Mouse (Mus musculus): ENCODE measurements around the gene Rbsn. TPM values are rescaled to one million over a fixed set of nuclear protein-coding genes. Genes with fewer than 3 reads are reported as not detected.

Rbsn gene
- polyA plus RNA-seq (2014; fragmentation: Nextera tagmentation; extraction: Ambion mirVana): 18.5 and 19.9 TPM in 2 replicates

DNA sequence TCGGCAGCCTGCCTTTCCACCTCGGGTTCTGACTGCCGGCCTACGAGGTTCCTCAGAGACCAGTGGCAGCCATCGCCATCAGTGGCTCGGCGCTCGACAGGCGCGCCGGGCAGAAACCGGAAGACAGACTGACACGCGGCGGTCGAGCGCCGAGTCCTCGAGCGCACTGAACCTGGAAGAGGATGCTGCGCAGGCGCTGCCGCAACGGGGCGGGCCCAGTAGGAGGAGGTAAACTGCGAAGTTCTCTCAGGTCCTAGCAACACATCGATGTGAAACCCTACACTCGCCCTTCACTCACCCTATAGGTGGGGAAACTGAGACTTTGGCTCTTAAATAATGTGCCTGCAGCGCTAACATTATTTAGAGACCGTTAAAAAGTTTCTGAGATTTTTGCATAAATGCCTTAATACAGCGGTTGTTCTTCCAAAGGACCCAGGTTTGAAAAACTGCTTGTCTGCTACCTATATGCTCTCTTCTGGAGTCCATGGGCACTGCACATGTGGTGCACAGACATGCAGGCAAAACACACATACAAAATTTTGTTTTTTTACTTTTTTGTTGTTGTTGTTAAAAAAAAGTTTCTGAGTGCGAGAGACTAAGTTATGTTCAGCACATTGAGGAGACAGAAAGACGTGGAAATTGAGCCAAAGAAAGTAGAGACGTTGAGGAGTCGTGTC lies at the start of gene Rbsn:
Gene Rbsn, minus strand, starts transcription at position 153 of the 677 bp plus-strand sequence.
- Histone ChIP-seq H3K27me3 (ENCODE audit: insufficient read depth, low read length) (no peaks in the 10 kb centered on the region), H3K36me3 (ENCODE audit: insufficient read depth) (0 out of 2 replicates have a peak, but pooled peaks cover 3% of the 10 kb centered on the region), H3K4me3 (ENCODE audit: low read depth, low read length) (peak within 1 kb of the TSS; percentile 93), H3K27ac (ENCODE audit: low read depth) (peak within 1 kb of the TSS; percentile 76; the same call in 1 of the 2 replicates), H3K4me2 (peak within 1 kb of the TSS; percentile 96), H3K9me3 (ENCODE audit: low read depth, low read length) (no peaks in the 10 kb centered on the region), H3K9ac (peak within 1 kb of the TSS; percentile 91), H3K4me1 (ENCODE audit: insufficient read depth) (peaks cover 8% of the 10 kb centered on the region; the same call in 1 of the 2 replicates)
- 10% methylated on average over 35 of the region's 35 CpGs for WGBS
- ATAC-seq (ENCODE audit: insufficient read depth) (peak; percentile 96), DNase-seq (peak; percentile 98)
- TF ChIP-seq CTCF (IDR thresholded peaks at IDR 0.05; ENCODE audit: low read depth): peak; percentile 40

GRCm38 (mm10) chr6:92261162-92261843 lies 46.6 kb upstream of the Rbsn start:
- DNase-seq (no peak), ATAC-seq (ENCODE audit: insufficient read depth) (no peak)
- H3K36me3 ChIP-seq (ENCODE audit: insufficient read depth): no peaks in the 10 kb centered on the region
- no peak for TF ChIP-seq CTCF (IDR thresholded peaks at IDR 0.05; ENCODE audit: low read depth)
- no peak overlapping the region for H3K4me3 ChIP-seq (ENCODE audit: low read depth, low read length)
- H3K4me2 ChIP-seq: no peak overlapping the region
- no peaks in the 10 kb centered on the region for H3K4me1 ChIP-seq (ENCODE audit: insufficient read depth)
- H3K27ac ChIP-seq (ENCODE audit: low read depth): no peak overlapping the region
- H3K9ac ChIP-seq: no peak overlapping the region
- H3K27me3 ChIP-seq (ENCODE audit: insufficient read depth, low read length): 0 out of 2 replicates have a peak, but pooled peaks cover 2% of the 10 kb centered on the region
- H3K9me3 ChIP-seq (ENCODE audit: low read depth, low read length): no peaks in the 10 kb centered on the region
- WGBS: 70% methylated on average over 4 of the region's 4 CpGs

GRCm38 (mm10) chr6:92255346-92255745 lies 40.6 kb upstream of the Rbsn start:
- DNase-seq (no peak), ATAC-seq (ENCODE audit: insufficient read depth) (no peak)
- no peaks in the 10 kb centered on the region for H3K36me3 ChIP-seq (ENCODE audit: insufficient read depth)
- no peak overlapping the region for H3K4me3 ChIP-seq (ENCODE audit: low read depth, low read length)
- peaks cover 4% of the 10 kb centered on the region; the same call in 1 of the 2 replicates for H3K9me3 ChIP-seq (ENCODE audit: low read depth, low read length)
- H3K27ac ChIP-seq (ENCODE audit: low read depth): no peak overlapping the region
- H3K4me1 ChIP-seq (ENCODE audit: insufficient read depth): no peaks in the 10 kb centered on the region
- no peaks in the 10 kb centered on the region for H3K27me3 ChIP-seq (ENCODE audit: insufficient read depth, low read length)
- H3K4me2 ChIP-seq: no peak overlapping the region
- TF ChIP-seq CTCF (IDR thresholded peaks at IDR 0.05; ENCODE audit: low read depth): 0 out of 2 replicates have a peak, but pooled peaks have one; percentile 5
- no peak overlapping the region for H3K9ac ChIP-seq

GRCm38 (mm10) chr6:92253253-92253870 lies 38.6 kb upstream of the Rbsn start:
- Histone ChIP-seq H3K4me2 (no peak overlapping the region), H3K27ac (ENCODE audit: low read depth) (no peak overlapping the region), H3K4me3 (ENCODE audit: low read depth, low read length) (no peak overlapping the region), H3K4me1 (ENCODE audit: insufficient read depth) (no peaks in the 10 kb centered on the region), H3K9me3 (ENCODE audit: low read depth, low read length) (peaks cover 4% of the 10 kb centered on the region; the same call in 1 of the 2 replicates), H3K36me3 (ENCODE audit: insufficient read depth) (no peaks in the 10 kb centered on the region), H3K9ac (no peak overlapping the region), H3K27me3 (ENCODE audit: insufficient read depth, low read length) (no peaks in the 10 kb centered on the region)
- no peak for TF ChIP-seq CTCF (IDR thresholded peaks at IDR 0.05; ENCODE audit: low read depth)
- 67% methylated on average over 3 of the region's 3 CpGs for WGBS
- ATAC-seq (ENCODE audit: insufficient read depth): peak; percentile 41; the same call in 1 of the 2 replicates
- DNase-seq: peak; percentile 32

DNA sequence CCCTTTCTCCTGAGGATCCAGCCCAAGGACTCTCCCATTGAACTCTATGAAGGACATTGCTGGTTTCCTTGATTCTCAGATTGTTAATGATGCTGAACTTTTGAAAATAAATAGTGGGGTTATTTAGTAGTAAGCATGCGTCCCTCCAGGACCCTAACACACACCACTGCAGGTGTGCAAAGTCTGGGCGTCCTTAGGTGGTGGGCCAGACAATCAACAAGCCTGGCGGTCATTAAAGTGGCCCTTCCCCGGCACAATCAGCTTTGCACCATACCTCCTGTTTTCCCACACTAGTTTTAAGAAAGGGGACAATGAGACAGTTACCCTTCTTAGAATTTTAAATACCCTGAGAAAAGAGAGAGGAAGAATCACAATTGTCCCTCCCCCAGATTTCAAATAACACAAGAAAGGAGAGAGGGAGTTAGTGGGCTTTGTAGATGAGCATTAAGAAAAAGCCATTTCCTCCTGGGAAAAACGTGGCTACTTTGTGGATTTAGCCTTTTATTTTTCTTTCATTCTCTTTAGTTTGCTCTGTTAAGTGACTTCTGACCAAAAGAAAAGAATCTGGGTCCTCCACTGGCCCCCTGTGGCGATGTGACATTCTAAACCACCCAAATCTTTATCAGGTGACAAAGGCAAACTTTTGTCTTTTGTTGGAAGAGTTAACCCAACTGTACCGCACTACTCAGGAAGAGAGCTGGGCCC lies 32.6 kb upstream of the Rbsn start:
- no peak for TF ChIP-seq CTCF (IDR thresholded peaks at IDR 0.05; ENCODE audit: low read depth)
- no peak overlapping the region for H3K4me3 ChIP-seq (ENCODE audit: low read depth, low read length)
- no peak for ATAC-seq (ENCODE audit: insufficient read depth)
- no peaks in the 10 kb centered on the region for H3K4me1 ChIP-seq (ENCODE audit: insufficient read depth)
- H3K27ac ChIP-seq (ENCODE audit: low read depth): no peak overlapping the region
- peaks cover 26% of the 10 kb centered on the region for H3K27me3 ChIP-seq (ENCODE audit: insufficient read depth, low read length)
- H3K9me3 ChIP-seq (ENCODE audit: low read depth, low read length): no peaks in the 10 kb centered on the region
- no peak overlapping the region for H3K4me2 ChIP-seq
- H3K36me3 ChIP-seq (ENCODE audit: insufficient read depth): no peaks in the 10 kb centered on the region
- H3K9ac ChIP-seq: no peak overlapping the region
- DNase-seq: no peak
- 24% methylated on average over 7 of the region's 7 CpGs for WGBS

DNA sequence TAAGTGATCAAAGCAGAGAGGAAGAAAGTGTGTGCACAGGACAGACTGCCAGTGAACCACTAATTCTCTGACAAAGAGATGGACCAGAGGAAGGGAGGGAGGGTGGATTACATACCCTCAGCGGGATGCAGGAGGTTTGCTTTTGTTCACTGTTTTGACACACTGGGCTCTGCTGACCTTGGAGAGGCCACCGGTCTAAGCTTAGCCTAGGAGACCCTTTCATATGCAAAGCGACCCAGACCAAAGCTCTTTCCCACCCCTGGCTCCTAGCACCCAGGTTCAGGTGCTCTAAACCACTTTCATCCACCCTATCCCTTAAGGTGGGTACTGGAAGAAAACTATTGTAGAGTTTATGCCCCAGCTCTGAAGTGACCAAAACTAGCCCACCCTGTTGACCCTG lies 31.6 kb upstream of the Rbsn start:
- TF ChIP-seq CTCF (IDR thresholded peaks at IDR 0.05; ENCODE audit: low read depth): no peak

More for the DNA sequence above, 31.6 kb upstream of the Rbsn start:
- no peak overlapping the region for H3K27ac ChIP-seq (ENCODE audit: low read depth)
- no peaks in the 10 kb centered on the region for H3K9me3 ChIP-seq (ENCODE audit: low read depth, low read length)
- no peaks in the 10 kb centered on the region for H3K36me3 ChIP-seq (ENCODE audit: insufficient read depth)
- WGBS: 17% methylated on average over 3 of the region's 3 CpGs
- peaks cover 26% of the 10 kb centered on the region for H3K27me3 ChIP-seq (ENCODE audit: insufficient read depth, low read length)
- no peak overlapping the region for H3K9ac ChIP-seq
- no peak overlapping the region for H3K4me2 ChIP-seq
- H3K4me1 ChIP-seq (ENCODE audit: insufficient read depth): no peaks in the 10 kb centered on the region
- no peak for ATAC-seq (ENCODE audit: insufficient read depth)
- no peak overlapping the region for H3K4me3 ChIP-seq (ENCODE audit: low read depth, low read length)
- DNase-seq: no peak

Measured in lung, embryonic 14.5 days (tissue).